Comparison of ENCODE assay signal across 8 mouse cellular contexts in the genomic region with DNA sequence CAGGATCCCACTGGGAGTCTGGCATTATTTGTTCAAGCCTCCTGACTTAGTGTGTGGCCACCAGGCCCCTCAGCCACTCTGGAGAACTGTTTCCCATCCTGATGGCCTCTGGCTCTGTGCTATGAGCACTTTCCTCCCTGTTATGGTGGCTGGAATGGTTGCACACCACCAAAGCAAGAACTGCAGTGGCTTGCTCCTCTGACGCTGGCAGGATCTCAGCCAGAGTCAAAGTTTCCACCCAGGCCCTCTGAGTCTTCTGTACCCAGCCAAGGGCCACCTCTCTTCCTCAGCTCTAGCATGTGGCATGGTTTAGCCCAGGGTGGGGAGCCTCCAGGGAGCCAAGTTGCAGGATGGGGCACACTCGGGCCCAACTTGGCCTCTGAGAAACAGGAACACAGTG.
DNase-seq lines count a peak whose midpoint lies in the region; ATAC-seq lines count a peak whose summit lies in the region.

No protein-coding gene starts in this region.

- H3K27ac ChIP-seq in heart, embryonic 12.5 days (ENCODE audit: poor library complexity, severe bottlenecking) = no peak overlapping the region
- peak overlapping the region; percentile 90 for H3K27ac ChIP-seq in embryonic facial prominence, embryonic 10.5 days (replicated peaks)
- no peak overlapping the region for H3K27ac ChIP-seq in hindbrain, embryonic 12.5 days
- 0 out of 2 replicates have a peak overlapping the region, but pooled peaks have one; percentile 80 for H3K27ac ChIP-seq in midbrain, embryonic 13.5 days

- no peak for ATAC-seq in heart, embryonic 12.5 days (ENCODE audit: insufficient number of reproducible peaks, low FRiP score)
- no peak for ATAC-seq in hindbrain, embryonic 12.5 days (ENCODE audit: low FRiP score)
- no peak for ATAC-seq in midbrain, embryonic 13.5 days

- no peak for DNase-seq in heart, postnatal 4 days
- DNase-seq in embryonic facial prominence, embryonic 10.5 days (ENCODE audit: low spot score) = no peak
- DNase-seq in right cerebral cortex, postnatal 14 days = no peak
- DNase-seq in cerebellum, adult 9-10 months = no peak
- no peak for DNase-seq in thymus, postnatal 10 days (ENCODE audit: low spot score in 2 of 2)

- H3K36me3 ChIP-seq in heart, embryonic 12.5 days = peaks cover 2% of the 10 kb centered on the region
- H3K36me3 ChIP-seq in embryonic facial prominence, embryonic 10.5 days (replicated peaks) = peaks cover 12% of the 10 kb centered on the region
- H3K36me3 ChIP-seq in hindbrain, embryonic 12.5 days = 0 out of 2 replicates have a peak, but pooled peaks cover 10% of the 10 kb centered on the region
- peaks cover 6% of the 10 kb centered on the region; the same call in 1 of the 2 replicates for H3K36me3 ChIP-seq in midbrain, embryonic 13.5 days

- H3K27me3 ChIP-seq in heart, embryonic 12.5 days (replicated peaks) = peaks cover 55% of the 10 kb centered on the region
- no peaks in the 10 kb centered on the region for H3K27me3 ChIP-seq in embryonic facial prominence, embryonic 10.5 days (replicated peaks; ENCODE audit: low read depth, poor library complexity, severe bottlenecking)
- H3K27me3 ChIP-seq in hindbrain, embryonic 12.5 days = peaks cover 3% of the 10 kb centered on the region; the same call in 1 of the 2 replicates
- H3K27me3 ChIP-seq in midbrain, embryonic 13.5 days = no peaks in the 10 kb centered on the region

- 71% methylated on average over 2 of the region's 2 CpGs for WGBS in heart, embryonic 12.5 days
- 75% methylated on average over 2 of the region's 2 CpGs for WGBS in embryonic facial prominence, embryonic 10.5 days
- 86% methylated on average over 2 of the region's 2 CpGs for WGBS in hindbrain, embryonic 12.5 days
- WGBS in midbrain, embryonic 13.5 days = 89% methylated on average over 2 of the region's 2 CpGs

- no peaks in the 10 kb centered on the region for H3K9me3 ChIP-seq in heart, embryonic 12.5 days (replicated peaks)
- no peaks in the 10 kb centered on the region for H3K9me3 ChIP-seq in embryonic facial prominence, embryonic 10.5 days
- H3K9me3 ChIP-seq in hindbrain, embryonic 12.5 days (replicated peaks) = no peaks in the 10 kb centered on the region
- no peaks in the 10 kb centered on the region for H3K9me3 ChIP-seq in midbrain, embryonic 13.5 days

- H3K4me1 ChIP-seq in heart, embryonic 12.5 days (replicated peaks) = peaks cover 64% of the 10 kb centered on the region
- H3K4me1 ChIP-seq in embryonic facial prominence, embryonic 10.5 days = peaks cover 57% of the 10 kb centered on the region
- H3K4me1 ChIP-seq in hindbrain, embryonic 12.5 days = peaks cover 61% of the 10 kb centered on the region
- H3K4me1 ChIP-seq in midbrain, embryonic 13.5 days (replicated peaks) = peaks cover 55% of the 10 kb centered on the region

- peak overlapping the region; percentile 74; the same call in 1 of the 2 replicates for H3K9ac ChIP-seq in heart, embryonic 12.5 days
- peak overlapping the region; percentile 87 for H3K9ac ChIP-seq in hindbrain, embryonic 12.5 days
- peak overlapping the region; percentile 87 for H3K9ac ChIP-seq in midbrain, embryonic 13.5 days (replicated peaks)

- peak overlapping the region; percentile 67 for H3K4me2 ChIP-seq in heart, embryonic 12.5 days
- H3K4me2 ChIP-seq in hindbrain, embryonic 12.5 days (replicated peaks) = peak overlapping the region; percentile 68
- peak overlapping the region; percentile 74 for H3K4me2 ChIP-seq in midbrain, embryonic 13.5 days (replicated peaks)

- peak overlapping the region; percentile 53 for H3K4me3 ChIP-seq in heart, embryonic 12.5 days
- peak overlapping the region; percentile 70 for H3K4me3 ChIP-seq in embryonic facial prominence, embryonic 10.5 days
- peak overlapping the region; percentile 59 for H3K4me3 ChIP-seq in hindbrain, embryonic 12.5 days
- peak overlapping the region; percentile 71 for H3K4me3 ChIP-seq in midbrain, embryonic 13.5 days (replicated peaks)

Comparison
In these comparisons a context has a peak if more than half of its experiments do, and no peak if none do; other contexts are left out.
1. H3K27ac ChIP-seq: peak in embryonic facial prominence, embryonic 10.5 days (single experiment) and midbrain, embryonic 13.5 days (single experiment); none in heart, embryonic 12.5 days (single experiment) and hindbrain, embryonic 12.5 days (single experiment).
2. Peak in every context shown above with its lines, with median percentiles within 50 percentile points of each other: H3K4me2 ChIP-seq, H3K4me3 ChIP-seq and H3K9ac ChIP-seq.